Mouse (Mus musculus) lung, adult 2 months (tissue): Measurements from ENCODE around the gene Srxn1.

Experiments
- CTCF ChIP-seq: fragments of 200-500 bp; IDR thresholded peaks from 2 replicates; pipeline ENCODE4 v1.5.1; 2011; ENCODE audit warnings: mild to moderate bottlenecking, low read length, control low read depth; ENCODE audit not compliant: insufficient read depth
- POLR2A ChIP-seq: fragments of 200-500 bp; IDR thresholded peaks from 2 replicates; pipeline ENCODE4 v1.6.1; 2011; ENCODE audit warnings: low read depth, mild to moderate bottlenecking, control low read depth, low read length, borderline replicate concordance; ENCODE audit errors: extremely low read depth

- TF ChIP-seq POLR2A (no peak), CTCF (no peak)
These were observed 12.4 kb downstream of the Srxn1 start for GRCm38 (mm10) chr2:152117694-152118093.
